In genomic region chr11:26202842-26203241, GRCm38 (mm10) we compare ENCODE assay signal across 17 mouse cellular contexts. TPM values are rescaled to one million over a fixed set of nuclear protein-coding genes. Genes with fewer than 3 reads are reported as not detected.
"Had no signal": no experiment of that assay in that cellular context is flagged by ENCODE, and none has a peak within 500 bp of the region (broad histone marks: within the 10 kb centered on the region; RNA-seq: fewer than 3 reads in every experiment).

No protein-coding gene starts in this region.

- H3K4me3 ChIP-seq: neural tube, embryonic 13.5 days; neural tube, embryonic 15.5 days; stomach, embryonic 15.5 days had no signal

- H3K36me3 ChIP-seq: neural tube, embryonic 13.5 days; neural tube, embryonic 15.5 days; stomach, embryonic 15.5 days had no signal

- H3K9ac ChIP-seq: neural tube, embryonic 13.5 days; neural tube, embryonic 15.5 days; stomach, embryonic 15.5 days had no signal

- H3K4me2 ChIP-seq: neural tube, embryonic 13.5 days; neural tube, embryonic 15.5 days; stomach, embryonic 15.5 days had no signal

- H3K4me1 ChIP-seq: neural tube, embryonic 13.5 days; neural tube, embryonic 15.5 days; stomach, embryonic 15.5 days had no signal

- H3K27me3 ChIP-seq: neural tube, embryonic 13.5 days; neural tube, embryonic 15.5 days; stomach, embryonic 15.5 days had no signal

- H3K9me3 ChIP-seq: neural tube, embryonic 13.5 days; neural tube, embryonic 15.5 days; stomach, embryonic 15.5 days had no signal

- DNase-seq: retina, postnatal 1 day; right cerebral cortex, adult 18-20 months; right cerebral cortex, postnatal 14 days; right cerebral cortex, postnatal 25 days; right cerebral cortex, postnatal 4 days; spleen, adult 18-20 months; thymus, adult 18-20 months; thymus, adult 2 months; thymus, postnatal 14 days; thymus, postnatal 25 days; thymus, postnatal 36 days; thymus, postnatal 4 days had no signal

- H3K27ac ChIP-seq: neural tube, embryonic 13.5 days; neural tube, embryonic 15.5 days; stomach, embryonic 15.5 days; stomach, postnatal 0 days had no signal

RNA-seq across cellular contexts. Expression of gene 5730522E02Rik, which starts 7.7 kb away (rescaled TPM):
- polyA plus RNA-seq: small intestine, adult 2 months had no signal
